Mouse (Mus musculus) midbrain, embryonic 12.5 days (tissue): ENCODE results near the gene Fgf12. TPM values are rescaled to one million over a fixed set of nuclear protein-coding genes. Genes with fewer than 3 reads are reported as not detected.
A peak's percentile ranks its signal among the peaks of the same experiment; 100 is the strongest.

ENCODE experiments used
- ATAC-seq: fragments of 200-750 bp; cut with Nextera tagmentation; 2 replicates; pipeline ENCODE4 v1.8.0; 2017; ENCODE audit warnings: low read depth, moderate TSS enrichment, moderate library complexity; ENCODE audit not compliant: low FRiP score
- H3K27ac ChIP-seq: fragments of 300-500 bp; sonication (generic); replicated peaks from 2 replicates; pipeline ENCODE4 v1.5.1; 2016; ENCODE audit warnings: mild to moderate bottlenecking
- H3K27me3 ChIP-seq: fragments of 300-500 bp; sonication (generic); 2 replicates; pipeline ENCODE4 v1.6.1; 2016; ENCODE audit warnings: mild to moderate bottlenecking
- H3K36me3 ChIP-seq: fragments of 300-500 bp; sonication (generic); 2 replicates; pipeline ENCODE4 v1.6.1; 2016
- H3K4me1 ChIP-seq: fragments of 300-500 bp; sonication (generic); 2 replicates; pipeline ENCODE4 v1.6.1; 2016
- H3K4me2 ChIP-seq: fragments of 300-500 bp; sonication (generic); replicated peaks from 2 replicates; pipeline ENCODE4 v1.6.1; 2016; ENCODE audit warnings: mild to moderate bottlenecking, moderate library complexity
- H3K4me3 ChIP-seq: fragments of 300-500 bp; sonication (generic); 2 replicates; pipeline ENCODE4 v1.5.1; 2016; ENCODE audit warnings: mild to moderate bottlenecking
- H3K9ac ChIP-seq: fragments of 300-500 bp; sonication (generic); replicated peaks from 2 replicates; pipeline ENCODE4 v1.6.1; 2016; ENCODE audit warnings: mild to moderate bottlenecking, moderate library complexity
- H3K9me3 ChIP-seq: fragments of 300-500 bp; sonication (generic); 2 replicates; pipeline ENCODE4 v1.6.1; 2016; ENCODE audit warnings: mild to moderate bottlenecking
- WGBS: fragments of 180-500 bp; shearing (Covaris S2); methylation state at CpG from one replicate; pipeline ENCODE4 v1.1.7; 2016; 5-methylcytosine and 5-hydroxymethylcytosine counted together
- polyA plus RNA-seq: library from polyadenylated mRNA; unstranded; fragments of >200 nt; fragmentation: Nextera tagmentation; extraction: Ambion mirVana; gene quantifications from 2 replicates; pipeline ENCODE4 v1.2.1, GENCODE M21; 2016

Gene Fgf12
- polyA plus RNA-seq, 1 experiment from 2014 or later: 5.8 TPM

- Histone ChIP-seq H3K4me3 (no peak overlapping the region), H3K9ac (no peak overlapping the region), H3K36me3 (no peaks in the 10 kb centered on the region), H3K4me2 (no peak overlapping the region), H3K4me1 (no peaks in the 10 kb centered on the region), H3K27me3 (no peaks in the 10 kb centered on the region), H3K9me3 (no peaks in the 10 kb centered on the region), H3K27ac (no peak overlapping the region)
- ATAC-seq: no peak
- WGBS: 87% methylated on average over 4 of the region's 4 CpGs
These were observed 363.8 kb downstream of the Fgf12 start for GRCm38 (mm10) chr16:28389114-28389513.

- Histone ChIP-seq H3K36me3 (no peaks in the 10 kb centered on the region), H3K9me3 (no peaks in the 10 kb centered on the region), H3K4me1 (no peaks in the 10 kb centered on the region), H3K27me3 (no peaks in the 10 kb centered on the region), H3K9ac (no peak overlapping the region), H3K4me3 (no peak overlapping the region), H3K27ac (no peak overlapping the region), H3K4me2 (no peak overlapping the region)
- no peak for ATAC-seq
- 95% methylated on average over 2 of the region's 2 CpGs for WGBS
These were observed 378.1 kb downstream of the Fgf12 start for GRCm38 (mm10) chr16:28374790-28375189.

- Histone ChIP-seq H3K4me1 (no peaks in the 10 kb centered on the region), H3K27me3 (no peaks in the 10 kb centered on the region), H3K36me3 (no peaks in the 10 kb centered on the region), H3K4me3 (no peak overlapping the region), H3K9me3 (no peaks in the 10 kb centered on the region), H3K27ac (no peak overlapping the region), H3K9ac (no peak overlapping the region), H3K4me2 (no peak overlapping the region)
- ATAC-seq: no peak
These were observed 379.6 kb downstream of the Fgf12 start for GRCm38 (mm10) chr16:28373311-28373710.

GRCm38 (mm10) chr16:28350624-28351023 is 402.2 kb downstream of the Fgf12 start:
- H3K4me3 ChIP-seq: no peak overlapping the region
- no peaks in the 10 kb centered on the region for H3K36me3 ChIP-seq
- ATAC-seq: no peak
- no peak overlapping the region for H3K4me2 ChIP-seq
- H3K27ac ChIP-seq: no peak overlapping the region
- no peak overlapping the region for H3K9ac ChIP-seq
- H3K27me3 ChIP-seq: no peaks in the 10 kb centered on the region
- H3K9me3 ChIP-seq: no peaks in the 10 kb centered on the region
- 89% methylated on average over 2 of the region's 2 CpGs for WGBS
- no peaks in the 10 kb centered on the region for H3K4me1 ChIP-seq

- ATAC-seq: no peak
- no peak overlapping the region for H3K4me3 ChIP-seq
- no peaks in the 10 kb centered on the region for H3K4me1 ChIP-seq
- H3K9ac ChIP-seq: no peak overlapping the region
- 63% methylated on average over 6 of the region's 6 CpGs for WGBS
- no peak overlapping the region for H3K4me2 ChIP-seq
- H3K36me3 ChIP-seq: no peaks in the 10 kb centered on the region
- H3K27me3 ChIP-seq: no peaks in the 10 kb centered on the region
- no peaks in the 10 kb centered on the region for H3K9me3 ChIP-seq
- no peak overlapping the region for H3K27ac ChIP-seq
These were observed 407.5 kb downstream of the Fgf12 start for GRCm38 (mm10) chr16:28345323-28345722.

GRCm38 (mm10) chr16:28337930-28338329 is 414.9 kb downstream of the Fgf12 start:
- no peaks in the 10 kb centered on the region for H3K9me3 ChIP-seq

GRCm38 (mm10) chr16:28336700-28337099 is 416.2 kb downstream of the Fgf12 start:
- H3K27ac ChIP-seq: no peak overlapping the region
- H3K27me3 ChIP-seq: no peaks in the 10 kb centered on the region
- no peak overlapping the region for H3K4me3 ChIP-seq
- no peaks in the 10 kb centered on the region for H3K9me3 ChIP-seq
- no peak for ATAC-seq
- H3K9ac ChIP-seq: no peak overlapping the region
- H3K36me3 ChIP-seq: no peaks in the 10 kb centered on the region
- 38% methylated on average over 1 of the region's 1 CpGs for WGBS
- no peak overlapping the region for H3K4me2 ChIP-seq
- no peaks in the 10 kb centered on the region for H3K4me1 ChIP-seq

More at GRCm38 (mm10) chr16:28337930-28338329, 414.9 kb downstream of the Fgf12 start:
- no peaks in the 10 kb centered on the region for H3K36me3 ChIP-seq
- H3K4me1 ChIP-seq: no peaks in the 10 kb centered on the region
- H3K4me2 ChIP-seq: no peak overlapping the region
- 90% methylated on average over 1 of the region's 1 CpGs for WGBS
- no peak overlapping the region for H3K9ac ChIP-seq
- no peaks in the 10 kb centered on the region for H3K27me3 ChIP-seq
- no peak overlapping the region for H3K4me3 ChIP-seq
- no peak overlapping the region for H3K27ac ChIP-seq
- ATAC-seq: no peak

GRCm38 (mm10) chr16:28335025-28335424 is 417.8 kb downstream of the Fgf12 start:
- Histone ChIP-seq H3K9me3 (no peaks in the 10 kb centered on the region), H3K4me1 (no peaks in the 10 kb centered on the region), H3K36me3 (no peaks in the 10 kb centered on the region), H3K27me3 (no peaks in the 10 kb centered on the region), H3K4me3 (no peak overlapping the region), H3K27ac (no peak overlapping the region), H3K4me2 (no peak overlapping the region), H3K9ac (no peak overlapping the region)
- 72% methylated on average over 3 of the region's 3 CpGs for WGBS
- ATAC-seq: no peak

GRCm38 (mm10) chr16:28323576-28323975 is 429.3 kb downstream of the Fgf12 start:
- Histone ChIP-seq H3K4me3 (no peak overlapping the region), H3K4me2 (no peak overlapping the region), H3K27ac (no peak overlapping the region), H3K36me3 (no peaks in the 10 kb centered on the region), H3K4me1 (no peaks in the 10 kb centered on the region), H3K27me3 (no peaks in the 10 kb centered on the region), H3K9me3 (no peaks in the 10 kb centered on the region), H3K9ac (no peak overlapping the region)
- no peak for ATAC-seq
- WGBS: 26% methylated on average over 3 of the region's 3 CpGs

GRCm38 (mm10) chr16:28311618-28312017 is 441.2 kb downstream of the Fgf12 start:
- no peak overlapping the region for H3K4me3 ChIP-seq
- H3K4me1 ChIP-seq: no peaks in the 10 kb centered on the region
- peak; percentile 54 for ATAC-seq
- no peak overlapping the region for H3K4me2 ChIP-seq
- H3K27ac ChIP-seq: no peak overlapping the region
- WGBS: 75% methylated on average over 4 of the region's 4 CpGs
- H3K9me3 ChIP-seq: no peaks in the 10 kb centered on the region
- no peak overlapping the region for H3K9ac ChIP-seq
- H3K27me3 ChIP-seq: no peaks in the 10 kb centered on the region
- H3K36me3 ChIP-seq: no peaks in the 10 kb centered on the region

GRCm38 (mm10) chr16:28303889-28304288 is 449.0 kb downstream of the Fgf12 start:
- Histone ChIP-seq H3K4me3 (no peak overlapping the region), H3K4me1 (no peaks in the 10 kb centered on the region), H3K9ac (no peak overlapping the region), H3K27me3 (no peaks in the 10 kb centered on the region), H3K36me3 (no peaks in the 10 kb centered on the region), H3K9me3 (no peaks in the 10 kb centered on the region), H3K4me2 (no peak overlapping the region), H3K27ac (no peak overlapping the region)
- 43% methylated on average over 1 of the region's 1 CpGs for WGBS
- no peak for ATAC-seq

GRCm38 (mm10) chr16:28289689-28290330 is 463.1 kb downstream of the Fgf12 start:
- Histone ChIP-seq H3K9ac (no peak overlapping the region), H3K36me3 (no peaks in the 10 kb centered on the region), H3K27me3 (no peaks in the 10 kb centered on the region), H3K4me3 (no peak overlapping the region), H3K27ac (no peak overlapping the region), H3K4me1 (no peaks in the 10 kb centered on the region), H3K9me3 (no peaks in the 10 kb centered on the region), H3K4me2 (no peak overlapping the region)
- WGBS: 74% methylated on average over 4 of the region's 4 CpGs
- ATAC-seq: no peak

- H3K9ac ChIP-seq: no peak overlapping the region
- no peaks in the 10 kb centered on the region for H3K4me1 ChIP-seq
- WGBS: 74% methylated on average over 5 of the region's 5 CpGs
- H3K4me3 ChIP-seq: no peak overlapping the region
- no peaks in the 10 kb centered on the region for H3K36me3 ChIP-seq
- no peak overlapping the region for H3K27ac ChIP-seq
- ATAC-seq: no peak
- no peak overlapping the region for H3K4me2 ChIP-seq
- no peaks in the 10 kb centered on the region for H3K9me3 ChIP-seq
- H3K27me3 ChIP-seq: 0 out of 2 replicates have a peak, but pooled peaks cover 5% of the 10 kb centered on the region
These were observed 495.0 kb downstream of the Fgf12 start for GRCm38 (mm10) chr16:28257904-28258303.
